Mouse (Mus musculus): ENCODE measurements around the gene Klk1b1. TPM values are rescaled to one million over a fixed set of nuclear protein-coding genes. Genes with fewer than 3 reads are reported as not detected.
A peak's percentile ranks its signal among the peaks of the same experiment; 100 is the strongest.

The Klk1b1 gene
- total and polyA plus RNA-seq, 3 experiments: not detected

DNA sequence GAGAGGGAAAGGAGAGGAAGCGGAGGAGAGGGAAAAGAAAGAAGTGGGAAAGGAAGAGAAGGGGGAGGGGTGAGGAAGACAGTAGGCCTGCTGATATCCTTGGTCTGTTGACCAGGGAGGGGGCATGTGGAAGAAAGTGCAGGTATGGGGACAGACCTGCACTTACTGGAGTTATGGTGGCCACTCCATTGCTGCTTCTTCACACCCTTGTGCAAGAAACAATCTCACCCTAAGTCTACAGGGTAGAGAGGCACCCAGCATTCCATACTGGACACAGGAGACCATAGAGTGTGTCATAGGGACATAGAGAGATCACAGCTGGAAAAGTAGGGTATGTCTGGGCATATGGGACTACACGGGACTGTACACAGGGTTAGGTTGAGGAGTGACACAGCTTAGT lies 44.6 kb upstream of the Klk1b1 start:
- H3K9me3 ChIP-seq (replicated peaks; ENCODE audit: insufficient read depth, low read length): no peaks in the 10 kb centered on the region
- H3K27ac ChIP-seq (ENCODE audit: control insufficient read depth, low read depth, low read length): no peak overlapping the region
- no peaks in the 10 kb centered on the region for H3K36me3 ChIP-seq (ENCODE audit: control insufficient read depth in 1 of 2, insufficient read depth in 2 of 2, low read length in 2 of 2)
- no peaks in the 10 kb centered on the region for H3K79me2 ChIP-seq (ENCODE audit: control insufficient read depth, insufficient read depth, low read length, poor library complexity)
- DNase-seq (ENCODE audit: low read depth, low spot score): no peak
- H3K4me1 ChIP-seq (ENCODE audit: control insufficient read depth in 1 of 2, insufficient read depth in 2 of 2, low read length in 2 of 2): no peaks in the 10 kb centered on the region
- H3K4me3 ChIP-seq (ENCODE audit: control insufficient read depth in 1 of 2, insufficient read depth in 1 of 2, low read depth in 2 of 2, low read length in 2 of 2): no peak overlapping the region
- TF ChIP-seq NELFE (IDR thresholded peaks at IDR 0.05; ENCODE audit: low read depth, low read length) (no peak), POLR2AphosphoS2 (IDR thresholded peaks at IDR 0.05; ENCODE audit: low read length) (no peak), RCOR1 (IDR thresholded peaks at IDR 0.05; ENCODE audit: low read depth, low read length) (no peak), TCF12 (IDR thresholded peaks at IDR 0.05; ENCODE audit: low read depth, low read length) (no peak), GABPA (IDR thresholded peaks at IDR 0.05; ENCODE audit: low read depth, low read length) (no peak), ELF1 (IDR thresholded peaks at IDR 0.05; ENCODE audit: low read depth, low read length) (no peak)
- no peaks in the 10 kb centered on the region for H3K27me3 ChIP-seq (ENCODE audit: control insufficient read depth in 1 of 2, insufficient read depth in 2 of 2, low read length in 2 of 2)
- H3K9ac ChIP-seq (ENCODE audit: control insufficient read depth, low read depth, low read length, poor library complexity, severe bottlenecking): no peak overlapping the region

DNA sequence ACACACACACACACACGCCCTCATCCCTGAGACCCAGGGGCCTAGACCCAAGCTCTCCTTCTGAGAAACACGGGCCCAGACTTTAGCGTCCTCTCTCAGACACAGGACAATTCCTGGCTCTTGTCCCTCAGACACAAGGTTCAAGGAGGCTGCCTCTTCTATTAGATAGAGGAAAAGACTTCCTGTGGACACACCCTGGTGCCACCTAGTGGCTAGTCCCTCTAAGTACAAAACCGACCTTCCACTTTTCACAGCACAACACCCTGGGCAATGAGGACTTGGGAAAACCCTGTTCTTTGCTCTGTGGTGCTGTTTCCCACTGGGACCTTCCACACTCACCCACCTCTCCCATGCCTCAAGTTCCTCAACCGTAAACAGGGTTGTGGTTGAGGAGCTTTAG lies 40.6 kb upstream of the Klk1b1 start:
- H3K9me3 ChIP-seq (replicated peaks; ENCODE audit: insufficient read depth, low read length): no peaks in the 10 kb centered on the region
- DNase-seq (ENCODE audit: low read depth, low spot score): no peak
- H3K4me1 ChIP-seq (ENCODE audit: control insufficient read depth in 1 of 2, insufficient read depth in 2 of 2, low read length in 2 of 2): no peaks in the 10 kb centered on the region
- no peak overlapping the region for H3K27ac ChIP-seq (ENCODE audit: control insufficient read depth, low read depth, low read length)
- H3K4me3 ChIP-seq (ENCODE audit: control insufficient read depth in 1 of 2, insufficient read depth in 1 of 2, low read depth in 2 of 2, low read length in 2 of 2): no peak overlapping the region
- H3K9ac ChIP-seq (ENCODE audit: control insufficient read depth, low read depth, low read length, poor library complexity, severe bottlenecking): no peak overlapping the region
- no peaks in the 10 kb centered on the region for H3K36me3 ChIP-seq (ENCODE audit: control insufficient read depth in 1 of 2, insufficient read depth in 2 of 2, low read length in 2 of 2)
- no peaks in the 10 kb centered on the region for H3K79me2 ChIP-seq (ENCODE audit: control insufficient read depth, insufficient read depth, low read length, poor library complexity)
- no peaks in the 10 kb centered on the region for H3K27me3 ChIP-seq (ENCODE audit: control insufficient read depth in 1 of 2, insufficient read depth in 2 of 2, low read length in 2 of 2)
- TF ChIP-seq MXI1 (IDR thresholded peaks at IDR 0.05; ENCODE audit: low read depth, low read length): no peak
- TF ChIP-seq HCFC1 (IDR thresholded peaks at IDR 0.05; ENCODE audit: low read depth, low read length): no peak
- TF ChIP-seq POLR2AphosphoS2 (IDR thresholded peaks at IDR 0.05; ENCODE audit: low read length): no peak
- TF ChIP-seq CTCF (IDR thresholded peaks at IDR 0.05 in 2 of 3, conservative IDR thresholded peaks at IDR 0.05 in 1 of 3; ENCODE audit: control insufficient read depth in 1 of 3, insufficient read depth in 1 of 3, low read depth in 2 of 3, low read length in 3 of 3, poor library complexity in 1 of 3, severe bottlenecking in 1 of 3): peak in 1 of 3 experiments; percentile 24; a peak in 1 of 6 replicates
- TF ChIP-seq ZC3H11A (IDR thresholded peaks at IDR 0.05; ENCODE audit: low read depth, low read length): no peak

DNA sequence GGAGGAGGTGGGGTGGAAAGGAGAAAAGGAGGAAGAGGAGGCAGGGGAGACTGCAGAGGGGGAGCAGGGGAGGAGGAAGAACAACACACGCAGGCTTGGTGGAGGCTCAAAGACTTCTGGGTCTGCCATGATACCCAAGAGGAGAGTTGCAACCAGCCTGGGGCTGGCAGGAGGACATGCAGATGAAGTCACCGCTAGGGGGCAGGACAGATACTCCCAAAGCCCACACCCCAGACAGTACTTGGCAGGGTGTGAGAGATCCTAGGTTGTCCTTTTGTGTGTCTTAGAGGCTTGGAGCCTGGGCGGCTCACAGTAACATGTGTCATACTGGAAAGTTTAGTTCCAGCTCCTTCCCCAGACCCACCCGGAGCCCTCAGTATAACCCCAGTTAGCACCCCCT lies 38.0 kb upstream of the Klk1b1 start:
- no peak overlapping the region for H3K27ac ChIP-seq (ENCODE audit: control insufficient read depth, low read depth, low read length)
- DNase-seq (ENCODE audit: low read depth, low spot score): no peak

More for the DNA sequence above, 38.0 kb upstream of the Klk1b1 start:
- TF ChIP-seq SMC3 (IDR thresholded peaks at IDR 0.05; ENCODE audit: low read depth, low read length) (no peak), JUND (IDR thresholded peaks at IDR 0.05; ENCODE audit: low read depth, low read length) (no peak), ELF1 (IDR thresholded peaks at IDR 0.05; ENCODE audit: low read depth, low read length) (no peak), TBP (IDR thresholded peaks at IDR 0.05; ENCODE audit: low read depth, low read length) (no peak), MYB (IDR thresholded peaks at IDR 0.05; ENCODE audit: low read depth, low read length) (no peak)
- no peak overlapping the region for H3K4me3 ChIP-seq (ENCODE audit: control insufficient read depth in 1 of 2, insufficient read depth in 1 of 2, low read depth in 2 of 2, low read length in 2 of 2)
- no peaks in the 10 kb centered on the region for H3K79me2 ChIP-seq (ENCODE audit: control insufficient read depth, insufficient read depth, low read length, poor library complexity)
- H3K36me3 ChIP-seq (ENCODE audit: control insufficient read depth in 1 of 2, insufficient read depth in 2 of 2, low read length in 2 of 2): no peaks in the 10 kb centered on the region
- H3K9ac ChIP-seq (ENCODE audit: control insufficient read depth, low read depth, low read length, poor library complexity, severe bottlenecking): no peak overlapping the region
- H3K27me3 ChIP-seq (ENCODE audit: control insufficient read depth in 1 of 2, insufficient read depth in 2 of 2, low read length in 2 of 2): no peaks in the 10 kb centered on the region
- no peaks in the 10 kb centered on the region for H3K4me1 ChIP-seq (ENCODE audit: control insufficient read depth in 1 of 2, insufficient read depth in 2 of 2, low read length in 2 of 2)
- no peaks in the 10 kb centered on the region for H3K9me3 ChIP-seq (replicated peaks; ENCODE audit: insufficient read depth, low read length)
